13 mouse cellular contexts compared by ENCODE assay signal in genomic region chr4:127039871-127040483, GRCm38 (mm10). TPM values are rescaled to one million over a fixed set of nuclear protein-coding genes. Genes with fewer than 3 reads are reported as not detected.
DNase-seq lines count a peak whose midpoint lies in the region; ATAC-seq and TF ChIP-seq lines count a peak whose summit lies in the region.
"Had no signal": no experiment of that assay in that cellular context is flagged by ENCODE, and none has a peak within 500 bp of the region (broad histone marks: within the 10 kb centered on the region; RNA-seq: fewer than 3 reads in every experiment).

No protein-coding gene starts in this region.

- H3K9ac ChIP-seq in heart, adult 2 months (ENCODE audit: low read depth, low read length), result no peak overlapping the region
- no peak overlapping the region for H3K9ac ChIP-seq in liver, embryonic 12.5 days
- no peak overlapping the region for H3K9ac ChIP-seq in liver, embryonic 11.5 days (ENCODE audit: low read depth, low read length)
- no peak overlapping the region for H3K9ac ChIP-seq in MEL (ENCODE audit: control insufficient read depth, low read depth, low read length, poor library complexity, severe bottlenecking)
- H3K9ac ChIP-seq in midbrain, embryonic 15.5 days, result no peak overlapping the region
- H3K9ac ChIP-seq: heart, embryonic 13.5 days; liver, embryonic 15.5 days had no signal

- ATAC-seq in liver, embryonic 12.5 days, result peak; percentile 7; the same call in 1 of the 2 replicates
- ATAC-seq in liver, embryonic 11.5 days (replicated peaks; ENCODE audit: low FRiP score), result no peak
- ATAC-seq in midbrain, embryonic 15.5 days (replicated peaks), result peak; percentile 58; the same call in 1 of the 2 replicates

- TF ChIP-seq POLR2A in heart, adult 2 months (IDR thresholded peaks at IDR 0.05; ENCODE audit: insufficient read depth, low read depth, low read length), result no peak
- no peak for TF ChIP-seq POLR2A in MEL (IDR thresholded peaks at IDR 0.05; ENCODE audit: control insufficient read depth in 1 of 2, insufficient read depth in 1 of 2, low read depth in 1 of 2, low read length in 2 of 2, poor library complexity in 1 of 2)

- intact Hi-C loops in heart, adult 2 months (cut with DNase I), result no loop called here
- intact Hi-C loops in left cerebral cortex, postnatal 36 days (cut with DNase I), result loop anchor here (5.0 kb wide), 1 partner anchor 207 kb away; no protein-coding TSS in a partner anchor

- H3K36me3 ChIP-seq in heart, adult 2 months (ENCODE audit: control insufficient read depth, insufficient read depth, low read length), result peaks cover 20% of the 10 kb centered on the region
- H3K36me3 ChIP-seq in heart, embryonic 10.5 days, result peaks cover 59% of the 10 kb centered on the region
- H3K36me3 ChIP-seq in liver, embryonic 12.5 days, result peaks cover 87% of the 10 kb centered on the region
- H3K36me3 ChIP-seq in liver, embryonic 11.5 days (ENCODE audit: control insufficient read depth, insufficient read depth, low read length), result peaks cover 22% of the 10 kb centered on the region
- peaks cover 2 to 24% of the 10 kb centered on the region in 2 experiments for H3K36me3 ChIP-seq in MEL (ENCODE audit: control insufficient read depth in 1 of 2, insufficient read depth in 2 of 2, low read length in 2 of 2)
- H3K36me3 ChIP-seq in midbrain, embryonic 15.5 days (replicated peaks), result peaks cover 36% of the 10 kb centered on the region

- DNase-seq in heart, adult 2 months, result no peak
- DNase-seq in heart, embryonic 10.5 days (ENCODE audit: low spot score), result no peak
- no peak for DNase-seq in liver, embryonic 11.5 days (ENCODE audit: low spot score)
- peak; percentile 47 for DNase-seq in MEL (ENCODE audit: low read depth, low spot score)
- DNase-seq in left cerebral cortex, postnatal 36 days (ENCODE audit: low spot score in 2 of 2), result no peak
- DNase-seq in cerebellum, adult 18-20 months, result no peak
- DNase-seq: cerebellum, adult 9-10 months; gastrocnemius, postnatal 10 days; thymus, postnatal 4 days had no signal

- 78% methylated on average over 3 of the region's 3 CpGs for WGBS in heart, adult 2 months
- 72% methylated on average over 3 of the region's 3 CpGs for WGBS in heart, embryonic 10.5 days
- WGBS in liver, embryonic 12.5 days (ENCODE audit: insufficient replicate concordance), result 65% methylated on average over 3 of the region's 3 CpGs
- WGBS in liver, embryonic 11.5 days, result 76% methylated on average over 3 of the region's 3 CpGs
- WGBS in midbrain, embryonic 15.5 days, result 80% methylated on average over 3 of the region's 3 CpGs

- no peaks in the 10 kb centered on the region for H3K4me1 ChIP-seq in heart, adult 2 months (ENCODE audit: control insufficient read depth, insufficient read depth, low read length)
- no peaks in the 10 kb centered on the region for H3K4me1 ChIP-seq in heart, embryonic 10.5 days
- no peaks in the 10 kb centered on the region for H3K4me1 ChIP-seq in liver, embryonic 12.5 days
- H3K4me1 ChIP-seq in liver, embryonic 11.5 days (replicated peaks; ENCODE audit: control insufficient read depth, insufficient read depth, low read length), result no peaks in the 10 kb centered on the region
- no peaks in the 10 kb centered on the region for H3K4me1 ChIP-seq in MEL (ENCODE audit: control insufficient read depth in 1 of 2, insufficient read depth in 2 of 2, low read length in 2 of 2)
- H3K4me1 ChIP-seq in midbrain, embryonic 15.5 days, result no peaks in the 10 kb centered on the region
- H3K4me1 ChIP-seq: heart, embryonic 13.5 days; liver, embryonic 15.5 days had no signal

- H3K79me2 ChIP-seq in heart, adult 2 months (replicated peaks; ENCODE audit: control insufficient read depth, insufficient read depth, low read length), result no peaks in the 10 kb centered on the region
- H3K79me2 ChIP-seq in MEL (ENCODE audit: control insufficient read depth, insufficient read depth, low read length, poor library complexity), result no peaks in the 10 kb centered on the region

- H3K4me2 ChIP-seq in liver, embryonic 12.5 days, result no peak overlapping the region
- no peak overlapping the region for H3K4me2 ChIP-seq in liver, embryonic 11.5 days
- no peak overlapping the region for H3K4me2 ChIP-seq in midbrain, embryonic 15.5 days
- H3K4me2 ChIP-seq: heart, embryonic 13.5 days; liver, embryonic 15.5 days had no signal

- no peak overlapping the region for H3K4me3 ChIP-seq in heart, adult 2 months
- no peak overlapping the region for H3K4me3 ChIP-seq in heart, embryonic 10.5 days
- H3K4me3 ChIP-seq in liver, embryonic 12.5 days, result no peak overlapping the region
- no peak overlapping the region for H3K4me3 ChIP-seq in liver, embryonic 11.5 days (ENCODE audit: low read depth, low read length)
- H3K4me3 ChIP-seq in MEL (ENCODE audit: control insufficient read depth in 1 of 2, insufficient read depth in 1 of 2, low read depth in 2 of 2, low read length in 2 of 2), result no peak overlapping the region
- no peak overlapping the region for H3K4me3 ChIP-seq in midbrain, embryonic 15.5 days
- H3K4me3 ChIP-seq: heart, embryonic 13.5 days; liver, embryonic 15.5 days had no signal

- no peaks in the 10 kb centered on the region for H3K9me3 ChIP-seq in heart, embryonic 10.5 days
- H3K9me3 ChIP-seq in liver, embryonic 12.5 days (replicated peaks), result no peaks in the 10 kb centered on the region
- H3K9me3 ChIP-seq in liver, embryonic 11.5 days (ENCODE audit: control insufficient read depth, low read length), result no peaks in the 10 kb centered on the region
- no peaks in the 10 kb centered on the region for H3K9me3 ChIP-seq in MEL (replicated peaks; ENCODE audit: insufficient read depth, low read length)
- no peaks in the 10 kb centered on the region for H3K9me3 ChIP-seq in midbrain, embryonic 15.5 days
- H3K9me3 ChIP-seq: heart, embryonic 13.5 days; liver, embryonic 15.5 days had no signal

- no peaks in the 10 kb centered on the region for H3K27me3 ChIP-seq in heart, adult 2 months (ENCODE audit: control insufficient read depth, insufficient read depth, low read length)
- no peaks in the 10 kb centered on the region for H3K27me3 ChIP-seq in heart, embryonic 10.5 days (ENCODE audit: insufficient read depth, poor library complexity, severe bottlenecking)
- H3K27me3 ChIP-seq in liver, embryonic 12.5 days (replicated peaks), result no peaks in the 10 kb centered on the region
- no peaks in the 10 kb centered on the region for H3K27me3 ChIP-seq in liver, embryonic 11.5 days (replicated peaks; ENCODE audit: control insufficient read depth, insufficient read depth, low read length)
- H3K27me3 ChIP-seq in MEL (ENCODE audit: control insufficient read depth in 1 of 2, insufficient read depth in 2 of 2, low read length in 2 of 2), result no peaks in the 10 kb centered on the region
- no peaks in the 10 kb centered on the region for H3K27me3 ChIP-seq in midbrain, embryonic 15.5 days (replicated peaks)
- H3K27me3 ChIP-seq: heart, embryonic 13.5 days; liver, embryonic 15.5 days had no signal

- TF ChIP-seq RAD21 in MEL (IDR thresholded peaks at IDR 0.05; ENCODE audit: low read depth, low read length), result peak; percentile 10; the same call in 1 of the 2 replicates

- peak; percentile 36 for TF ChIP-seq CTCF in heart, adult 2 months (IDR thresholded peaks at IDR 0.05)
- TF ChIP-seq CTCF in MEL (IDR thresholded peaks at IDR 0.05 in 2 of 3, conservative IDR thresholded peaks at IDR 0.05 in 1 of 3; ENCODE audit: control insufficient read depth in 1 of 3, insufficient read depth in 1 of 3, low read depth in 2 of 3, low read length in 3 of 3, poor library complexity in 1 of 3, severe bottlenecking in 1 of 3), result peak in 1 of 3 experiments; percentile 33; a peak in 2 of 6 replicates

- H3K27ac ChIP-seq in heart, adult 2 months, result no peak overlapping the region
- H3K27ac ChIP-seq in heart, embryonic 10.5 days, result no peak overlapping the region
- no peak overlapping the region for H3K27ac ChIP-seq in liver, embryonic 12.5 days
- H3K27ac ChIP-seq in liver, embryonic 11.5 days (ENCODE audit: low read depth, low read length), result no peak overlapping the region
- H3K27ac ChIP-seq in MEL (ENCODE audit: control insufficient read depth, low read depth, low read length), result no peak overlapping the region
- peak overlapping the region; percentile 9; the same call in 1 of the 2 replicates for H3K27ac ChIP-seq in midbrain, embryonic 15.5 days
- H3K27ac ChIP-seq: heart, embryonic 13.5 days; liver, embryonic 15.5 days had no signal

- TF ChIP-seq EP300 in heart, adult 2 months (IDR thresholded peaks at IDR 0.05; ENCODE audit: insufficient read depth, low read depth, low read length), result no peak
- TF ChIP-seq EP300 in MEL (IDR thresholded peaks at IDR 0.05; ENCODE audit: low read depth in 1 of 2, low read length in 2 of 2), result no peak

RNA-seq across cellular contexts. Expression of gene Sfpq, which starts 18.9 kb away (rescaled TPM):
- 10 to 100 TPM; 72.2 to 75.5 TPM for total RNA-seq in heart, adult 2 months (2021)
- 16.7 and 32.7 TPM in 2 replicates for polyA plus RNA-seq in heart, adult 2 months (2012; rRNA removed)
- 49.1 and 75.9 TPM in 2 replicates for polyA plus RNA-seq in heart, embryonic 10.5 days (2016; fragmentation: Nextera tagmentation; extraction: Ambion mirVana)
- polyA plus RNA-seq in liver, embryonic 12.5 days (2016; fragmentation: Nextera tagmentation; extraction: Ambion mirVana), result 87.6 and 87.8 TPM in 2 replicates
- 89.4 and 93.4 TPM in 2 replicates for polyA plus RNA-seq in liver, embryonic 11.5 days (2014; fragmentation: Nextera tagmentation; extraction: Ambion mirVana)
- total RNA-seq in MEL (2012; rRNA removed), result 255 and 259 TPM in 2 replicates
- 100 to 1,000 TPM; 100 to 366 TPM for polyA plus RNA-seq in MEL (2012; ENCODE audit: insufficient read depth in 1 of 2, insufficient read length in 2 of 2, low read depth in 1 of 2, low replicate concordance in 2 of 2, missing spikeins in 1 of 2)
- 70.6 and 77.3 TPM in 2 replicates for polyA plus RNA-seq in midbrain, embryonic 15.5 days (2015; fragmentation: Nextera tagmentation; extraction: Ambion mirVana)
- 100 to 1,000 TPM; 163 to 281 TPM for total RNA-seq in left cerebral cortex, postnatal 36 days (2021)

RNA-seq across cellular contexts. Expression of gene Zmym1, which starts 21.0 kb away (rescaled TPM):
- total RNA-seq in heart, adult 2 months (2021), result 1 to 10 TPM; 4.1 to 5.6 TPM
- polyA plus RNA-seq in heart, adult 2 months (2012; rRNA removed), result 2.4 and 2.7 TPM in 2 replicates
- polyA plus RNA-seq in heart, embryonic 10.5 days (2016; fragmentation: Nextera tagmentation; extraction: Ambion mirVana), result 18.3 and 26.0 TPM in 2 replicates
- polyA plus RNA-seq in liver, embryonic 12.5 days (2016; fragmentation: Nextera tagmentation; extraction: Ambion mirVana), result 13.7 and 15.2 TPM in 2 replicates
- 22.5 and 23.8 TPM in 2 replicates for polyA plus RNA-seq in liver, embryonic 11.5 days (2014; fragmentation: Nextera tagmentation; extraction: Ambion mirVana)
- total RNA-seq in MEL (2012; rRNA removed), result 17.3 and 17.6 TPM in 2 replicates
- polyA plus RNA-seq in MEL (2012; ENCODE audit: insufficient read depth in 1 of 2, insufficient read length in 2 of 2, low read depth in 1 of 2, low replicate concordance in 2 of 2, missing spikeins in 1 of 2), result 10 to 100 TPM in 1 of 2 experiments, not detected in 1; 13.2 TPM
- polyA plus RNA-seq in midbrain, embryonic 15.5 days (2015; fragmentation: Nextera tagmentation; extraction: Ambion mirVana), result 25.3 and 28.3 TPM in 2 replicates
- total RNA-seq in left cerebral cortex, postnatal 36 days (2021), result 10 to 100 TPM in 1 of 2 experiments, 1 to 10 TPM in 1; 9.8 to 15.9 TPM

RNA-seq across cellular contexts. Expression of gene Zmym6, which starts 37.2 kb away (rescaled TPM):
- total RNA-seq in heart, adult 2 months (2021), result 10 to 100 TPM in 1 of 2 experiments, 1 to 10 TPM in 1; 9.0 to 11.9 TPM
- 4.9 and 8.4 TPM in 2 replicates for polyA plus RNA-seq in heart, adult 2 months (2012; rRNA removed)
- polyA plus RNA-seq in heart, embryonic 10.5 days (2016; fragmentation: Nextera tagmentation; extraction: Ambion mirVana), result 13.2 and 15.2 TPM in 2 replicates
- 5.6 and 6.8 TPM in 2 replicates for polyA plus RNA-seq in liver, embryonic 12.5 days (2016; fragmentation: Nextera tagmentation; extraction: Ambion mirVana)
- 10.0 and 12.5 TPM in 2 replicates for polyA plus RNA-seq in liver, embryonic 11.5 days (2014; fragmentation: Nextera tagmentation; extraction: Ambion mirVana)
- total RNA-seq in MEL (2012; rRNA removed), result not detected in 2 replicates
- polyA plus RNA-seq in MEL (2012; ENCODE audit: insufficient read depth in 1 of 2, insufficient read length in 2 of 2, low read depth in 1 of 2, low replicate concordance in 2 of 2, missing spikeins in 1 of 2), result not detected
- 34.5 and 40.2 TPM in 2 replicates for polyA plus RNA-seq in midbrain, embryonic 15.5 days (2015; fragmentation: Nextera tagmentation; extraction: Ambion mirVana)
- total RNA-seq in left cerebral cortex, postnatal 36 days (2021), result 10 to 100 TPM; 27.0 to 38.0 TPM
